Mouse (Mus musculus): ENCODE results near the gene Slc27a4. TPM values are rescaled to one million over a fixed set of nuclear protein-coding genes. Genes with fewer than 3 reads are reported as not detected.

Gene Slc27a4
- total and polyA plus RNA-seq, 3 experiments, result 10.9 to 14.9 TPM; not detected in 1

DNA sequence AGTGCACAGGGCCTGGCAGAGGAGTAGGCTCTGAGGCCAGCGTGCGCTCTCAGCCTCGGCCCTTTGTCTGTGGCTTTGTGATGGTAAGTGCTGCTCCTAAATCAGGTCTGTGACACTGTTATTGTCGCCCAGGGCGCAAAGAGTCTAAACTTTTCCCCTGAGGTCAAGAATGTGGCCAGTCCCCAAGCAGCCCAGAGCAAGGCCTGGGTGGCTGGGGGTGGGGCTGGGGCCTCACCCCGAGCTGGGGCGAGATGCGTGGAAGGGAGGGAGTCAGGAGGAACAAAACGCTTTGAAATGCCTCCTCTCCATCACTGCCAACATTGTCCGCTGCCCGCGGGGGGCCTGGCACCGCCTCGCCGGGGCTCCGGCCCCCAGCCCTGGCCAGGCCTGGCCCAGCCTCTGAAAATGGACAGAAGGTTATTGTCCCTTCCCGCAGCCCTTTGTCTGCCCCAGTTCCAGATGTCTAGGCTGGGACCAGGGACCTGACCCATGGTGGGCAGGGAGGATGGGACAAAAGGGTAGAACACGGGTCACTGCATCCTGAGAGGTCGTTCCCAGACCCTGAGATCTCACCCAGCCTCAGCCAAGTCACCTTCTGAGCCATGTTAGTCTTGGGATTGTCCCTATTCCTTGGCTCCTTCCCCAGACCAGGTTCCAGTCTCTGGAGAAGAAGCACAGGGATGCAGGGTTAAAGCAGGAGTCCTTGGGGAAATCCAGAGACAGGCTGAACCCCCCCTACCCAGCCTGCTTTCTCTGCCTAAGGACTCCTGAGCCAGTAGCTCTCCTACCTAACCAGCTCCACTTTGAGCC, 54.2 kb downstream of the Slc27a4 start:
- no peak for TF ChIP-seq POLR2A (IDR thresholded peaks at IDR 0.05; ENCODE audit: control insufficient read depth in 1 of 2, insufficient read depth in 1 of 2, low read depth in 1 of 2, low read length in 2 of 2, poor library complexity in 1 of 2)
- no peak for TF ChIP-seq HCFC1 (IDR thresholded peaks at IDR 0.05; ENCODE audit: low read depth, low read length)
- no peak for TF ChIP-seq ZNF384 (IDR thresholded peaks at IDR 0.05; ENCODE audit: low read depth, low read length)
- no peak for TF ChIP-seq USF2 (IDR thresholded peaks at IDR 0.05; ENCODE audit: borderline replicate concordance in 1 of 2, insufficient read depth in 1 of 2, low read depth in 1 of 2, low read length in 2 of 2)
- TF ChIP-seq ZC3H11A (IDR thresholded peaks at IDR 0.05; ENCODE audit: low read depth, low read length), result no peak
- TF ChIP-seq JUND (IDR thresholded peaks at IDR 0.05; ENCODE audit: low read depth, low read length), result no peak
- no peak for TF ChIP-seq ETS1 (IDR thresholded peaks at IDR 0.05; ENCODE audit: low read depth, low read length)
- TF ChIP-seq GABPA (IDR thresholded peaks at IDR 0.05; ENCODE audit: low read depth, low read length), result no peak
- no peak for TF ChIP-seq MEF2A (IDR thresholded peaks at IDR 0.05; ENCODE audit: extremely low read depth, insufficient replicate concordance, low read depth, low read length, poor library complexity, severe bottlenecking)
- no peak for TF ChIP-seq RAD21 (IDR thresholded peaks at IDR 0.05; ENCODE audit: low read depth, low read length)
- TF ChIP-seq CHD1 (IDR thresholded peaks at IDR 0.05; ENCODE audit: low read depth, low read length), result no peak
- Histone ChIP-seq H3K4me1 (ENCODE audit: control insufficient read depth in 1 of 2, insufficient read depth in 2 of 2, low read length in 2 of 2) (peaks cover 0 to 16% of the 10 kb centered on the region in 2 experiments; a peak in 3 of 4 replicates), H3K9me3 (replicated peaks; ENCODE audit: insufficient read depth, low read length) (no peaks in the 10 kb centered on the region), H3K9ac (ENCODE audit: control insufficient read depth, low read depth, low read length, poor library complexity, severe bottlenecking) (no peak overlapping the region), H3K4me3 (ENCODE audit: control insufficient read depth in 1 of 2, insufficient read depth in 1 of 2, low read depth in 2 of 2, low read length in 2 of 2) (no peak overlapping the region), H3K79me2 (ENCODE audit: control insufficient read depth, insufficient read depth, low read length, poor library complexity) (no peaks in the 10 kb centered on the region), H3K27me3 (ENCODE audit: control insufficient read depth in 1 of 2, insufficient read depth in 2 of 2, low read length in 2 of 2) (no peaks in the 10 kb centered on the region), H3K27ac (ENCODE audit: control insufficient read depth, low read depth, low read length) (no peak overlapping the region), H3K36me3 (ENCODE audit: control insufficient read depth in 1 of 2, insufficient read depth in 2 of 2, low read length in 2 of 2) (peaks cover 0 to 6% of the 10 kb centered on the region in 2 experiments; a peak in 2 of 4 replicates)
- DNase-seq (ENCODE audit: low read depth, low spot score), result no peak

DNA sequence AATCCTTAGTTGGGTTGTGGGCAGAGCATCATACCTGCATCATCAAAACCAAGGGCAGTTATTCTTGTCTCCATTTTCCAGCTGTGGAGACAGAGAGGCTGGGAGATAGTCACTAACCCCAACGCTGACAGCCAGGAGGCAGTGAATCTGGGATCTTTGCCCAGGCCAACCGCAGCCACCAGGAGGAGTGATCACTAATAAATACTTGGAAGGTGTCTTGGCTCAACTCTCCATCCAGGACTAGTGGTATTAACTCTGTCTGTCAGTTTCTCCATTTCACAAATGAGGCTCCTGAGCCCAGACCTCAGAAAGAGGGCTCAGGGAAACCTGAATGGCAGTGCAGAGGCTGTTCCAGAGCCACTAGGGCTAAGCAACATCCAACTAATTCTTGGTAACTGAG, 54.9 kb downstream of the Slc27a4 start:
- Histone ChIP-seq H3K27me3 (ENCODE audit: control insufficient read depth in 1 of 2, insufficient read depth in 2 of 2, low read length in 2 of 2) (no peaks in the 10 kb centered on the region), H3K36me3 (ENCODE audit: control insufficient read depth in 1 of 2, insufficient read depth in 2 of 2, low read length in 2 of 2) (peaks cover 0 to 6% of the 10 kb centered on the region in 2 experiments; a peak in 2 of 4 replicates), H3K9ac (ENCODE audit: control insufficient read depth, low read depth, low read length, poor library complexity, severe bottlenecking) (no peak overlapping the region), H3K79me2 (ENCODE audit: control insufficient read depth, insufficient read depth, low read length, poor library complexity) (no peaks in the 10 kb centered on the region), H3K27ac (ENCODE audit: control insufficient read depth, low read depth, low read length) (no peak overlapping the region), H3K9me3 (replicated peaks; ENCODE audit: insufficient read depth, low read length) (no peaks in the 10 kb centered on the region), H3K4me1 (ENCODE audit: control insufficient read depth in 1 of 2, insufficient read depth in 2 of 2, low read length in 2 of 2) (peaks cover 0 to 16% of the 10 kb centered on the region in 2 experiments; a peak in 3 of 4 replicates), H3K4me3 (ENCODE audit: control insufficient read depth in 1 of 2, insufficient read depth in 1 of 2, low read depth in 2 of 2, low read length in 2 of 2) (no peak overlapping the region)
- TF ChIP-seq MXI1 (IDR thresholded peaks at IDR 0.05; ENCODE audit: low read depth, low read length) (no peak), ZKSCAN1 (IDR thresholded peaks at IDR 0.05; ENCODE audit: low read depth, low read length) (no peak), GATA1 (IDR thresholded peaks at IDR 0.05; ENCODE audit: low read depth, low read length) (no peak), TAL1 (IDR thresholded peaks at IDR 0.05; ENCODE audit: low read length) (no peak), POLR2AphosphoS2 (IDR thresholded peaks at IDR 0.05; ENCODE audit: low read length) (no peak), ZNF384 (IDR thresholded peaks at IDR 0.05; ENCODE audit: low read depth, low read length) (no peak), MAFK (IDR thresholded peaks at IDR 0.05; ENCODE audit: borderline replicate concordance, low read depth, low read length) (no peak), SMC3 (IDR thresholded peaks at IDR 0.05; ENCODE audit: low read depth, low read length) (no peak), USF2 (IDR thresholded peaks at IDR 0.05; ENCODE audit: borderline replicate concordance in 1 of 2, insufficient read depth in 1 of 2, low read depth in 1 of 2, low read length in 2 of 2) (no peak), POLR2A (IDR thresholded peaks at IDR 0.05; ENCODE audit: control insufficient read depth in 1 of 2, insufficient read depth in 1 of 2, low read depth in 1 of 2, low read length in 2 of 2, poor library complexity in 1 of 2) (no peak), EP300 (IDR thresholded peaks at IDR 0.05; ENCODE audit: low read depth in 1 of 2, low read length in 2 of 2) (no peak), E2F4 (IDR thresholded peaks at IDR 0.05; ENCODE audit: borderline replicate concordance, low read depth, low read length) (no peak), SIN3A (IDR thresholded peaks at IDR 0.05; ENCODE audit: low read length) (no peak), UBTF (IDR thresholded peaks at IDR 0.05; ENCODE audit: borderline replicate concordance, insufficient read depth, low read depth, low read length) (no peak), ZC3H11A (IDR thresholded peaks at IDR 0.05; ENCODE audit: low read depth, low read length) (no peak), ELF1 (IDR thresholded peaks at IDR 0.05; ENCODE audit: low read depth, low read length) (no peak), MAZ (IDR thresholded peaks at IDR 0.05; ENCODE audit: low read depth, low read length) (no peak)
- peak; percentile 20 for DNase-seq (ENCODE audit: low read depth, low spot score)

Data from MEL (cell line).